In the genomic region with DNA sequence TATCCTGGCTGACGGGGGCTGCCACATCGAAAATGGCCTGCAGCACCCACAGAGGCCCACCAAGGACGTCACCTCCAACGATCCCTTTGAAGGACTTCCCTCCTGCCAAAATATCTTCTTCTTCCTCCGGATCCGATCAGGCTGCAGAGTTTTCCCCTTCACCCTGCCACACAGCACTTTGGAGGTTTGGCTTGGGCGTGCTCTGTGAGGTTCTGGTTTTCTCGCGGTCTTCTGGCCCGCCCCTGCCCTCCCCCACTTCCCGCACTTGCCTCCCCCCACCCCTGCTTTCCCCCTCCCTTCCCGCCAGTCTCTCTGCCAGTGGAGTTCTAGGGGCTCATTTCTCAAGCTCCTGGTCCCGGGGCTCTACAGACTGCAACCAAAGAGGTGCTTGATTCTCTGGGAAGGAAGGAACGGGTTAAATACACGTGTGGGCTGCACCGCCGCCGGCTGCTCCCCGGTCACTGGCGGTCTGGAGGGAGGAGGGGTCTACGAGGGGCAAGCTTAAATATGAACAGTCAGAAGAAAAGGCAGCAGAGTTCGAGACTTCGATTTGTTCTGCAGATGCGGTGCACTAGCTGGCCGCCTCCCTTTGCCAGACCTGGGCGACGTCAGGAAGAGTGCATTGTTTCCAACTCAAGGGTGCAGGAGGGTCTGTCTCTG, we compare ENCODE assay signal across 8 mouse cellular contexts. TPM values are rescaled to one million over a fixed set of nuclear protein-coding genes. Genes with fewer than 3 reads are reported as not detected.
DNase-seq lines count a peak whose midpoint lies in the region; ATAC-seq and TF ChIP-seq lines count a peak whose summit lies in the region.

A gene (minus strand): TSS at position 363 of the 660 bp plus-strand sequence.

- no peak for ATAC-seq in heart, embryonic 15.5 days (replicated peaks; ENCODE audit: insufficient number of reproducible peaks, insufficient read depth, low FRiP score, low read depth)
- ATAC-seq in limb, embryonic 15.5 days (ENCODE audit: insufficient number of reproducible peaks, low FRiP score, low TSS enrichment, low read depth), result peak; percentile 27; the same call in 1 of the 2 replicates

- peaks cover 61% of the 10 kb centered on the region for H3K27me3 ChIP-seq in E14TG2a.4 (ENCODE audit: insufficient read depth, low read length)
- H3K27me3 ChIP-seq in heart, embryonic 15.5 days, result peaks cover 30% of the 10 kb centered on the region
- H3K27me3 ChIP-seq in limb, embryonic 15.5 days, result 0 out of 2 replicates have a peak, but pooled peaks cover 5% of the 10 kb centered on the region

- no peaks in the 10 kb centered on the region for H3K9me3 ChIP-seq in E14TG2a.4 (ENCODE audit: low read length)
- no peaks in the 10 kb centered on the region for H3K9me3 ChIP-seq in heart, embryonic 15.5 days (replicated peaks)
- H3K9me3 ChIP-seq in limb, embryonic 15.5 days, result no peaks in the 10 kb centered on the region

- H3K9ac ChIP-seq in heart, embryonic 15.5 days, result peak within 1 kb of the TSS; percentile 46
- H3K9ac ChIP-seq in limb, embryonic 15.5 days, result no peak within 1 kb of the TSS

- H3K27ac ChIP-seq in brown adipose tissue, adult 24 weeks (replicated peaks; ENCODE audit: low read depth, low read length), result peak within 1 kb of the TSS; percentile 52
- peak within 1 kb of the TSS; percentile 25; the same call in 1 of the 2 replicates for H3K27ac ChIP-seq in heart, embryonic 15.5 days
- H3K27ac ChIP-seq in limb, embryonic 15.5 days, result peak within 1 kb of the TSS; percentile 77

- H3K4me3 ChIP-seq in E14TG2a.4 (replicated peaks; ENCODE audit: low read length), result peak within 1 kb of the TSS; percentile 55
- peak within 1 kb of the TSS; percentile 60 for H3K4me3 ChIP-seq in brown adipose tissue, adult 24 weeks (ENCODE audit: insufficient read depth, low read depth, low read length)
- H3K4me3 ChIP-seq in heart, embryonic 15.5 days, result peak within 1 kb of the TSS; percentile 40
- peak within 1 kb of the TSS; percentile 51 for H3K4me3 ChIP-seq in limb, embryonic 15.5 days

- TF ChIP-seq CTCF in E14TG2a.4 (conservative IDR thresholded peaks at IDR 0.05; ENCODE audit: low read length), result no peak

- H3K4me1 ChIP-seq in E14TG2a.4 (replicated peaks; ENCODE audit: low read depth, low read length), result peaks cover 55% of the 10 kb centered on the region
- H3K4me1 ChIP-seq in brown adipose tissue, adult 24 weeks (ENCODE audit: control insufficient read depth, insufficient read depth, insufficient read length, low read length), result peaks cover 4% of the 10 kb centered on the region; the same call in 1 of the 2 replicates
- peaks cover 51% of the 10 kb centered on the region for H3K4me1 ChIP-seq in heart, embryonic 15.5 days (replicated peaks)
- H3K4me1 ChIP-seq in limb, embryonic 15.5 days, result peaks cover 56% of the 10 kb centered on the region

- no peak for DNase-seq in cerebellum, postnatal 25 days
- no peak for DNase-seq in cerebellum, adult 18-20 months
- no peak for DNase-seq in left cerebral cortex, postnatal 25 days (ENCODE audit: low spot score in 2 of 2)
- DNase-seq in thymus, postnatal 36 days, result no peak

- peak within 1 kb of the TSS; percentile 88 for H3K4me2 ChIP-seq in heart, embryonic 15.5 days
- peak within 1 kb of the TSS; percentile 69 for H3K4me2 ChIP-seq in limb, embryonic 15.5 days

- intact Hi-C loops in left cerebral cortex, postnatal 25 days (cut with DNase I), result loop anchor here (2.0 to 5.0 kb wide), 3 partner anchors 212 to 546 kb away; no protein-coding TSS in a partner anchor

- whole genome bisulfite sequencing in heart, embryonic 15.5 days, result 1% methylated on average over 27 of the region's 27 CpGs
- under 1% methylated on average over 27 of the region's 27 CpGs for WGBS in limb, embryonic 15.5 days

- no peaks in the 10 kb centered on the region for H3K36me3 ChIP-seq in E14TG2a.4 (ENCODE audit: insufficient read depth, low read length)
- H3K36me3 ChIP-seq in heart, embryonic 15.5 days, result no peaks in the 10 kb centered on the region
- H3K36me3 ChIP-seq in limb, embryonic 15.5 days, result no peaks in the 10 kb centered on the region

RNA-seq across cellular contexts. Expression of the gene that starts here (rescaled TPM):
- 1.7 and 5.7 TPM in 2 replicates for polyA plus RNA-seq in brown adipose tissue, adult 24 weeks (2012; ENCODE audit: insufficient read depth, insufficient read length, missing spikeins)
- polyA plus RNA-seq in heart, embryonic 15.5 days (2015; fragmentation: Nextera tagmentation; extraction: Ambion mirVana), result 7.0 and 8.0 TPM in 2 replicates
- 16.9 and 19.2 TPM in 2 replicates for polyA plus RNA-seq in limb, embryonic 15.5 days (2015; fragmentation: Nextera tagmentation; extraction: Ambion mirVana)
- 1 to 10 TPM; 2.7 to 3.0 TPM for total RNA-seq in left cerebral cortex, postnatal 25 days (2021)

Comparison
In these comparisons a context has a peak if more than half of its experiments do, and no peak if none do; other contexts are left out.
1. H3K27ac ChIP-seq: peak in every context shown above with its lines; median percentile 77 in limb, embryonic 15.5 days; 52 in brown adipose tissue, adult 24 weeks; 25 in heart, embryonic 15.5 days.